Mouse (Mus musculus) megakaryocyte, embryonic 14.5 days (primary cell): ENCODE measurements around the gene Xrn2.

ENCODE experiments used
- FLI1 ChIP-seq: IDR thresholded peaks from 2 replicates; pipeline ENCODE4 v1.6.1; 2012; ENCODE audit warnings: low read length, inconsistent platforms, mixed read lengths
- GATA1 ChIP-seq: IDR thresholded peaks from 3 replicates; pipeline ENCODE4 v1.6.1; 2012; ENCODE audit warnings: mixed read lengths, low read length, inconsistent platforms, borderline replicate concordance

DNA sequence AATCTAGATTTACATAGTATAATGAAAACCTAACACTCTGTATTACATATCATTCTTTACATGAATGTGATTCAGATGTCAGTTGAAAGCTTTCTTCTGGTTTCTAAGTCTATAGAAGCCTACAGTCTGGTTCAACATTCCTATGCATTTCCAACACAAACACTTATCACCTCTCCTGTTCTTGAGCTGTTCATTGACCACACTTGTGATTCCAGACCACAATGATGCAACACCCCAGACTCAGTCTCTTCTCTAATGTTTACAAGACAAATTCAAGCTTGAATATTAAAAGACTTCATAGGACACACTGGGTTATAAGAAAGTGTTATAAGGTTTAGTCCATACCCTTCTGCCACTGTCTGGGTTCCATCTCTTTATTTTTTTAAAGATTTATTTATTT is 3.7 kb upstream of the Xrn2 start:
- no peak for TF ChIP-seq GATA1
- no peak for TF ChIP-seq FLI1
